Mouse (Mus musculus) spleen, adult 12 weeks (tissue): Measurements from ENCODE around the gene Mageb5.
"Not testable (repeated sequence)": the region's sequence is repeated elsewhere in the genome, so short reads cannot be mapped to it uniquely, and the experiment has no call there.

Experiments used
- DNase-seq: peaks from one replicate; pipeline ENCODE4 v3.0.0; 2022; ENCODE audit warnings: low spot score

The Mageb5 gene

DNA sequence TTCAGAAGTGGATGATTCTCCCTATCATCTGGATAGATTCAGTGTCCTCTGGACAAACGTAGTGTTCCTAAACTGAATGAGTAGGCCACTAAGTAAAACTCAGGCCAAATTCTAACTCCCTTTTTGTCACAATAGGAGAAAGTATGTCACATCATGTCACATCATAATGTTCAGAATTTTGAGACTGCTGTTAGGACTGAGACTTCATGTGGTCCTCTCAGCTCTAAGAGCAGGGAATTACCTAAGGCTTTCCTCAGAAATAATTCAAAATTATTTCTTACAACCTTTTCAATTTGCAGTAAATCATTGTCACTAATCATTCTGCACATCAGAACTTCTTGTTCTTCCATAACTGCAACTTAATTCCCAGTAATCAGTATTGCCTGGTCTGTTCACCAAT is at the start of gene Mageb5:
TSS of gene Mageb5 (minus strand) at position 101 of the 400 bp plus-strand sequence.
- not testable (repeated sequence) for DNase-seq

DNA sequence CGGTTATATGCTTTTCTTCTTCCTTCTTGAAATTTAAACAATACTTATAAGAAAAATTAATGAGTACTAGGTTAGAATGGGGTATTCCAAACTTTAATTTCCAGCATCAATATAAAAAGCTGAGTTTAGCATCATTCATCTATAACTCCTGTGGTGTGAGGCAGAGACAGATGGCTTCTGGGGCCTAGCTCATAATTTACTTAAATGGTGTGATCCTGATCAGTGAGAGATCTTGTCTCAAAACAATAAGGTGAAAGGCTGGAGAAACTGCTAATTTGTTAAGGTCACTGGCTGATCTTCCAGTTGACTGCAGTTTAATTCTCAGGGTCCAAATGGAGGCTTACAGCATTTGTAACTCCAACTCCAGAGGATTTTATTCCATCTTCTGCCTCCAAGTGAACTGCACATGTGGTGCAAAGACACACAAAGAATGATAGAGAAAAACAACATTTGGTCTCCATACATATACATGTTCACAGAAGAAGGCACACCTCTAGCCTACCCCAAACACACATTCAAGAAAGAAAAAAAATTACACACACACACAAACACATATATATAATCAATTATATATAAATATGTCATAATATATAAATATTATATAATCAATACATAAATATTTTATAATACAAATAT is 23.1 kb downstream of the Mageb5 start:
- not testable (repeated sequence) for DNase-seq
